Mouse (Mus musculus) adipocyte (in vitro differentiated cells): Measurements from ENCODE around the gene Nat14.

Experiments
- DNase-seq: peaks from one replicate; pipeline ENCODE4 v3.0.0-alpha.2; 2016; ENCODE audit warnings: low spot score

Nat14 gene

GRCm38 (mm10) chr7:4950561-4951342, 28.9 kb downstream of the Nat14 start:
- DNase-seq = no peak

- DNase-seq = peak; percentile 77
Measured at GRCm38 (mm10) chr7:4953815-4954445, 32.1 kb downstream of the Nat14 start.

- DNase-seq = no peak
Measured at GRCm38 (mm10) chr7:4957361-4957760, 35.5 kb downstream of the Nat14 start.

- DNase-seq = no peak
Measured at GRCm38 (mm10) chr7:4963527-4963926, 41.7 kb downstream of the Nat14 start.

- no peak for DNase-seq
Measured at GRCm38 (mm10) chr7:4964272-4964671, 42.4 kb downstream of the Nat14 start, which contains the start of gene Sbk2. Gene Sbk2, minus strand, starts transcription at chr7:4964406.

GRCm38 (mm10) chr7:4964988-4965387, 43.2 kb downstream of the Nat14 start:
- no peak for DNase-seq

GRCm38 (mm10) chr7:4971068-4971467, 49.2 kb downstream of the Nat14 start, which contains the start of gene Sbk3:
Gene Sbk3, minus strand, starts transcription at chr7:4971168.
- DNase-seq = no peak

GRCm38 (mm10) chr7:4971710-4972109, 49.9 kb downstream of the Nat14 start:
- DNase-seq = no peak

GRCm38 (mm10) chr7:4972321-4973047, 50.7 kb downstream of the Nat14 start:
- DNase-seq = peak; percentile 76
